Mouse (Mus musculus): ENCODE data around the gene Olfm3. TPM values are rescaled to one million over a fixed set of nuclear protein-coding genes. Genes with fewer than 3 reads are reported as not detected.

Olfm3 gene
- polyA plus RNA-seq, 1 experiment from 2014 or later, result 0.16 TPM

GRCm38 (mm10) chr3:115146244-115146643 is 242.4 kb downstream of the Olfm3 start:
- no peak overlapping the region for H3K27ac ChIP-seq
- no peak for TF ChIP-seq CTCF (IDR thresholded peaks at IDR 0.05; ENCODE audit: low read depth)
- H3K4me3 ChIP-seq (replicated peaks; ENCODE audit: low read depth, low read length), result no peak overlapping the region
- 91% methylated on average over 2 of the region's 2 CpGs for whole genome bisulfite sequencing
- no peaks in the 10 kb centered on the region for H3K9me3 ChIP-seq (replicated peaks; ENCODE audit: low read length)
- no peaks in the 10 kb centered on the region for H3K4me1 ChIP-seq (replicated peaks; ENCODE audit: insufficient read depth, low read length)
- H3K36me3 ChIP-seq (ENCODE audit: insufficient read depth, low read length), result no peaks in the 10 kb centered on the region
- DNase-seq (ENCODE audit: low spot score), result no peak
- no peak overlapping the region for H3K4me2 ChIP-seq (ENCODE audit: low read length)
- no peak for ATAC-seq (replicated peaks; ENCODE audit: low FRiP score, low read depth)
- no peaks in the 10 kb centered on the region for H3K27me3 ChIP-seq (ENCODE audit: insufficient read depth, low read length)
- no peak overlapping the region for H3K9ac ChIP-seq (ENCODE audit: low read depth, low read length)

GRCm38 (mm10) chr3:115158903-115159473 is 255.1 kb downstream of the Olfm3 start:
- ATAC-seq (replicated peaks; ENCODE audit: low FRiP score, low read depth), result no peak

GRCm38 (mm10) chr3:115174625-115175024 is 270.7 kb downstream of the Olfm3 start:
- DNase-seq (ENCODE audit: low spot score), result no peak

More at GRCm38 (mm10) chr3:115158903-115159473, 255.1 kb downstream of the Olfm3 start:
- DNase-seq (ENCODE audit: low spot score), result no peak
- H3K36me3 ChIP-seq (ENCODE audit: insufficient read depth, low read length), result no peaks in the 10 kb centered on the region
- TF ChIP-seq CTCF (IDR thresholded peaks at IDR 0.05; ENCODE audit: low read depth), result no peak
- H3K4me2 ChIP-seq (ENCODE audit: low read length), result no peak overlapping the region
- H3K4me1 ChIP-seq (replicated peaks; ENCODE audit: insufficient read depth, low read length), result no peaks in the 10 kb centered on the region
- H3K9me3 ChIP-seq (replicated peaks; ENCODE audit: low read length), result no peaks in the 10 kb centered on the region
- H3K27me3 ChIP-seq (ENCODE audit: insufficient read depth, low read length), result no peaks in the 10 kb centered on the region
- H3K9ac ChIP-seq (ENCODE audit: low read depth, low read length), result no peak overlapping the region
- H3K27ac ChIP-seq, result no peak overlapping the region
- 80% methylated on average over 3 of the region's 3 CpGs for WGBS
- H3K4me3 ChIP-seq (replicated peaks; ENCODE audit: low read depth, low read length), result no peak overlapping the region

More at GRCm38 (mm10) chr3:115174625-115175024, 270.7 kb downstream of the Olfm3 start:
- Histone ChIP-seq H3K27ac (no peak overlapping the region), H3K4me1 (replicated peaks; ENCODE audit: insufficient read depth, low read length) (no peaks in the 10 kb centered on the region), H3K36me3 (ENCODE audit: insufficient read depth, low read length) (no peaks in the 10 kb centered on the region), H3K4me2 (ENCODE audit: low read length) (no peak overlapping the region), H3K9me3 (replicated peaks; ENCODE audit: low read length) (no peaks in the 10 kb centered on the region), H3K4me3 (replicated peaks; ENCODE audit: low read depth, low read length) (no peak overlapping the region), H3K27me3 (ENCODE audit: insufficient read depth, low read length) (no peaks in the 10 kb centered on the region), H3K9ac (ENCODE audit: low read depth, low read length) (no peak overlapping the region)
- ATAC-seq (replicated peaks; ENCODE audit: low FRiP score, low read depth), result no peak
- no peak for TF ChIP-seq CTCF (IDR thresholded peaks at IDR 0.05; ENCODE audit: low read depth)
- WGBS, result 78% methylated on average over 7 of the region's 7 CpGs
